Mouse (Mus musculus) C2C12 (cell line): ENCODE measurements around the gene Vkorc1. TPM values are rescaled to one million over a fixed set of nuclear protein-coding genes. Genes with fewer than 3 reads are reported as not detected.
A peak's percentile ranks its signal among the peaks of the same experiment; 100 is the strongest.

Experiments
- H3K27me3 ChIP-seq: one replicate; pipeline ENCODE4 v1.6.1; 2011; ENCODE audit not compliant: control insufficient read depth, insufficient read depth, insufficient read length
- H3K36me3 ChIP-seq: one replicate; pipeline ENCODE4 v1.6.1; 2011; ENCODE audit not compliant: control insufficient read depth, insufficient read depth
- H3K4me3 ChIP-seq: one replicate; pipeline ENCODE4 v1.5.1; 2011; ENCODE audit warnings: mild to moderate bottlenecking, control low read depth; ENCODE audit not compliant: poor library complexity, insufficient read depth, severe bottlenecking
- H3K79me2 ChIP-seq: one replicate; pipeline ENCODE4 v1.6.1; 2011; ENCODE audit not compliant: control insufficient read depth, insufficient read depth
- H3K79me3 ChIP-seq: one replicate; pipeline ENCODE4 v1.6.1; 2011; ENCODE audit warnings: low read depth, control low read depth
- H3ac ChIP-seq: one replicate; pipeline ENCODE3; 2011; ENCODE audit warnings: low read depth; ENCODE audit not compliant: control insufficient read depth, insufficient read length
- CEBPB ChIP-seq: IDR thresholded peaks from one replicate; pipeline ENCODE4 v1.6.1; 2011; ENCODE audit warnings: low read depth, mild to moderate bottlenecking, control low read depth, moderate library complexity
- CTCF ChIP-seq: IDR thresholded peaks from one replicate; pipeline ENCODE4 v1.5.1; 2011; ENCODE audit not compliant: control insufficient read depth, insufficient read depth, insufficient read length
- FOSL1 ChIP-seq: IDR thresholded peaks from one replicate; pipeline ENCODE4 v1.8.0; 2011; ENCODE audit warnings: mild to moderate bottlenecking, low read length; ENCODE audit not compliant: poor library complexity, insufficient read depth, severe bottlenecking
- MAX ChIP-seq: IDR thresholded peaks from one replicate; pipeline ENCODE4 v1.6.1; 2011; ENCODE audit warnings: mild to moderate bottlenecking, control low read depth
- MYOD1 ChIP-seq: IDR thresholded peaks from one replicate; pipeline ENCODE4 v1.6.1; 2011; ENCODE audit warnings: low read depth; ENCODE audit not compliant: control insufficient read depth, insufficient read length
- MYOG ChIP-seq: IDR thresholded peaks from one replicate; pipeline ENCODE4 v1.6.1; 2011; ENCODE audit not compliant: control insufficient read depth, insufficient read length; ENCODE audit errors: extremely low read depth
- USF1 ChIP-seq: IDR thresholded peaks from one replicate; pipeline ENCODE4 v1.6.1; 2011; ENCODE audit warnings: low read depth, mild to moderate bottlenecking, control low read depth, moderate library complexity
- polyA plus RNA-seq: library from polyadenylated mRNA; unstranded; fragments of >200 nt; fragmentation: generic; extraction: Trizol; gene quantifications from one replicate; pipeline ENCODE4 v1.2.1, GENCODE M21; 2012; ENCODE audit warnings: missing spikeins

The Vkorc1 gene
- polyA plus RNA-seq, 1 experiment, result 82.3 TPM

DNA sequence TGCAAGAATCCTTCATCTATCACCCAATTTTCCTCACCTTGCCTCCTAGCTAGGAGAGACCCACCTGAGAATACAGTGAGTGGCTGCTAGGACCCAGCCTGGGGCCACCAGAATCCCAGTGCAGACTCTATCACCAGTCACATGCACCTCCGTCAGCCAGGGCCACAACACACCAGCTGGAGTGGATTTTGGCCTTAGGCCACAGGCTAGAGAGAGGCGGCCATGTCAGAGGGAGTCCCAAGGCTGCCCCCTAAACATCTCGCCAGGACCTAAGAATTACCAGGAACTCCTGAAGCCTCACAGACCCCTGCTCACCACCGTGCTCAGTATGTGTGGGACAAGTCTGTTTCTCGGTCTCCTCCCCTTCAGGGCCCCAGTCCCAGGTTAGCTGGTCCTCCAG lies 38.7 kb upstream of the Vkorc1 start:
- H3K36me3 ChIP-seq, result no peaks in the 10 kb centered on the region
- TF ChIP-seq MYOG (no peak), USF1 (no peak), FOSL1 (no peak)
- H3K27me3 ChIP-seq, result no peaks in the 10 kb centered on the region
- no peaks in the 10 kb centered on the region for H3K79me3 ChIP-seq
- H3ac ChIP-seq, result no peak overlapping the region
- no peaks in the 10 kb centered on the region for H3K79me2 ChIP-seq
- H3K4me3 ChIP-seq, result no peak overlapping the region

GRCm38 (mm10) chr7:127932273-127933031 lies 37.0 kb upstream of the Vkorc1 start:
- TF ChIP-seq MAX (peak; percentile 84), USF1 (peak; percentile 56), MYOD1 (peak; percentile 90), MYOG (no peak)
- no peaks in the 10 kb centered on the region for H3K36me3 ChIP-seq
- H3ac ChIP-seq, result no peak overlapping the region
- no peaks in the 10 kb centered on the region for H3K79me3 ChIP-seq
- H3K79me2 ChIP-seq, result no peaks in the 10 kb centered on the region
- H3K27me3 ChIP-seq, result no peaks in the 10 kb centered on the region
- H3K4me3 ChIP-seq, result no peak overlapping the region

DNA sequence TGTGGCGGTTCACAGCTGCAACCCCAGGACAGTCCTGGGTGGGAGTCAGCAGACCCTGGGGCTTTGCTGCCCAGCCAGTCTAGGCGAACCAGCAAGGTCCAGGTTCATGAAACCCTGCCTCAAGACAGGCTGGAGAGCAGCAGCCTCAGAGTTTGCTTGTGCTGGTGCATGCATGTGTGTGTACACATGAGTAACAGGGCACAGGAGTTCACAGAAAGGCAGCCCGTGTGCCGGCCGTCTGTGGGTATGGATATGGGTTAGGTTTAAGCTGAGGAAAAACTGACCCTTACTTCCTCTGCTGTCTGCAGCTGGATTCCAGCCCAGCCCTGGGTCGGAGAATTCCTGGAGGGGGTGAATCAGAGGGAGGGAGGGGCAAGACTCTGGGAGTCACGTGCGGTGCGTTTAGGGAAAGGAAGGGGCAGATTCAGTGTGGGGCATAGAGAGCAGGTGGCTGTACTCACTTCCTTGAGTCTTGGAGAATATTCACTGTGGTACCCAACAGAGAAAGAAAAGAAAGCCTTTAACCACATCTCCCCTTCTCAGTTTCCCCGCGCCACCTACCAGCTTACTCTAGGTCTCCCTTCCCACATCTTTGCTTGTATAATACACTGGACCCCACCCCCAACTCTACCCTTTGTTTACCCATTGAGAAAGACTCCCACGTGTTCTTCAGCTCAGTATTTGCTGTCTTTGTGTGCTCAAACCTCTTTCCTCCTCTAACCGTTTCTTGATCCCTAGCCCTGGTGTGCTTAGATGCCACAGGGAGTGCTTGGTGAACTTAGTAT lies 36.1 kb upstream of the Vkorc1 start:
- H3K4me3 ChIP-seq, result no peak overlapping the region
- no peaks in the 10 kb centered on the region for H3K79me3 ChIP-seq
- no peak overlapping the region for H3ac ChIP-seq
- TF ChIP-seq FOSL1, result no peak
- no peak for TF ChIP-seq CEBPB
- peak; percentile 96 for TF ChIP-seq USF1
- TF ChIP-seq MAX, result peak; percentile 37
- TF ChIP-seq MYOD1, result no peak
- no peaks in the 10 kb centered on the region for H3K36me3 ChIP-seq
- no peaks in the 10 kb centered on the region for H3K79me2 ChIP-seq
- no peaks in the 10 kb centered on the region for H3K27me3 ChIP-seq

GRCm38 (mm10) chr7:127930636-127931035 lies 35.2 kb upstream of the Vkorc1 start:
- H3K27me3 ChIP-seq, result no peaks in the 10 kb centered on the region
- no peaks in the 10 kb centered on the region for H3K79me3 ChIP-seq
- H3ac ChIP-seq, result no peak overlapping the region
- TF ChIP-seq MYOG (no peak), MAX (no peak), MYOD1 (no peak), CTCF (no peak), CEBPB (no peak), FOSL1 (no peak), USF1 (no peak)
- H3K79me2 ChIP-seq, result no peaks in the 10 kb centered on the region
- no peaks in the 10 kb centered on the region for H3K36me3 ChIP-seq
- no peak overlapping the region for H3K4me3 ChIP-seq

- no peak for TF ChIP-seq CEBPB
- TF ChIP-seq CTCF, result no peak
- no peak for TF ChIP-seq MYOD1
- TF ChIP-seq USF1, result no peak
- TF ChIP-seq MYOG, result no peak
- no peak for TF ChIP-seq MAX
- no peak for TF ChIP-seq FOSL1
- Histone ChIP-seq H3K4me3 (no peak within 1 kb of the TSS), H3K79me2 (no peaks in the 10 kb centered on the region), H3ac (no peak within 1 kb of the TSS), H3K36me3 (no peaks in the 10 kb centered on the region), H3K79me3 (no peaks in the 10 kb centered on the region), H3K27me3 (no peaks in the 10 kb centered on the region)
Observed at GRCm38 (mm10) chr7:127929923-127930322, 34.5 kb upstream of the Vkorc1 start, which contains the start of gene Prss8. Gene Prss8, minus strand, starts transcription at chr7:127930104.

- Histone ChIP-seq H3K27me3 (no peaks in the 10 kb centered on the region), H3ac (no peak overlapping the region), H3K79me3 (no peaks in the 10 kb centered on the region), H3K36me3 (no peaks in the 10 kb centered on the region), H3K4me3 (no peak overlapping the region), H3K79me2 (no peaks in the 10 kb centered on the region)
- TF ChIP-seq MAX (no peak), MYOG (no peak), FOSL1 (no peak), CEBPB (no peak), CTCF (no peak), USF1 (no peak), MYOD1 (no peak)
Observed at GRCm38 (mm10) chr7:127928596-127928995, 33.2 kb upstream of the Vkorc1 start.
